Mouse (Mus musculus): Measurements from ENCODE around the gene Iqsec1.

Gene Iqsec1

DNA sequence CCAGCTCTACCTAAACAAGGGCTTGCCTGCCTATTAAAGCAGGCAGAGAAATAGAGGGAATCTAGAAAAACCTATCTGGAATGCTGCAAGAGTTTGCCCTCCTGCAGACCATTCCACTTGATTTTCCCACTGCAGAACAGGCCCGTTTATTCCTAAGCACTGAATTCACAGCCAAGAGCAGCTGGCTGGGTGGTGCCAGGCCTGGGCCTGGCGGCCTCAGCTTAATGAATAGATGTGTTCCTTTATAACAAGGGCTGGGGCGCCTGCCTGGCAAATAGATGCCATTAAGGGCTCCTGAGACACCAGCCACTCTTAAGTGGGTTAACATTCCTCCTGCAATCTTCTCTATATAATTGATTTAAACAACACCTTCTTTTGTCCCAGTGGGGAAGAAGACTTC is 265.5 kb downstream of the Iqsec1 start:
- DNase-seq (ENCODE audit: low spot score): no peak

DNA sequence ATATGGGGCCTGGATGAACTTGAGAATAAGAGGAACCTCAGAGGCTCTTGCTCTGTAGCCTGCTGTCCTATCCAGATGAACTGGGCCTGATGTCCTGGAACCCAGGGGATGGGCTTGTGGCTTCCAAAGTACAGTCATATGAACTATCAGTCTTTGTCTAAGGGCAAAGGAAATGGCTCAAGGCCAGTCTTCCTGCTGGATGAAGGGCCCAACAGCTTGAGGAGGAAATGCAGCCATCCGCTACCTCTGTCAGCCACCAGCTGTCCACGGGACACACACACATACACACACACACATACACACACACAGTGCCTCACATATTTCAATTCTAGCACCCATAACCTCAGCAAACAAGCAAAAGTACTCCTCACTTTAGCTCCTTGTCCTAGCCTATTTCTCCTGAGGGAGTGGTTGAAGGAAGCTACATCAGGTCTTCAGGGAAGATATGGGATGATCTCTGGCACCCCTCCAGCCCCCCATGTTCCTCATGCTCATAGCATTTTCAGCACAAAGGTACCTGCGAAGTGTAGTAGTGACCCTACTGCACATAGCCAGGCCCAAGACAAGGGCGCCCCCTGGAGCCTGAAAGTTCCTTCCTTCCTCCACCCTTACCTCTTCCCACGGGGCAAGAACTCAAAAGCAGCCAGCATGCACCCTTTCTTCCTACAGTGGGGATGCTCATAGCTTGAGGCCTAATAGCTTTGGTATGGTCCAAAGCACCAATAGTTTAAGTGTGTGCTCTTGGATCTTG is 267.3 kb downstream of the Iqsec1 start:
- DNase-seq (ENCODE audit: low spot score): peak; percentile 52

DNA sequence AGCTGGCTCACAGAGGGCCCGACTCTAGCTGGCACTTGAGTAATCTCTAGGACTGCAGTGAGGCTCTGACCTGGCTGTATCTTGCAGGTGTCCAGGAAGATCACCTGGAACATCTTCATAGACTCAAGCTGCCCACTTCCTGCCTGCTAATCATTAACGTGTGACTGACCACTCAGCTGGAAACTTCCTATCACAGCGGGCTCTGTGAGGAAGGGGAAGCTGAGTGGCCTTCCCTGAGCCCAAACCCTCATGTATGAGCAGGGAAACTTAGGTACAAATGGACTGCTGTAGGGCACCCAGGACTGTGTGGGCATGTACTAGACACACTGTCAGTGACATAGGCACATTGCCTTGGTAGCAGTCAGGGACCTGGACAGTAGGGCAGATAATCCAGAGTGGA is 268.3 kb downstream of the Iqsec1 start:
- DNase-seq (ENCODE audit: low spot score): no peak

DNA sequence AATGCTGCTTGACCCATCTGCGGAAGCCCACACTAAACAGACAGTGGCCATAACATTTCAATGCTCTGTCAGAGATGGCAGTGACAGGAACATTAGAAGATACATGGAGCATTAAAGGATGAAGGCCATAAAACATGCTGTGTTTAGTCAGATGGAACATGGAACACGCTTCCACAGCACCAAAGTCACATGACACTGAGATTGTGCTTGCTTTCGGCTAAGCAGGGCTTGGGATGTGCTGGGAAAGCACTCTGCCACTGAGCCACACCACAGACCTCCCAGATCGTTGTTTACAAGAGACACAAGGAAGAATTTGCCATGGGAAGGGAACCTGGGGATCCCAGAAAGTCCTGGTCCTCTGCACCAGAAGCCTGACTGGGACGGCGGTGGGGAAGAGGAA is 269.1 kb downstream of the Iqsec1 start:
- DNase-seq (ENCODE audit: low spot score): no peak

DNA sequence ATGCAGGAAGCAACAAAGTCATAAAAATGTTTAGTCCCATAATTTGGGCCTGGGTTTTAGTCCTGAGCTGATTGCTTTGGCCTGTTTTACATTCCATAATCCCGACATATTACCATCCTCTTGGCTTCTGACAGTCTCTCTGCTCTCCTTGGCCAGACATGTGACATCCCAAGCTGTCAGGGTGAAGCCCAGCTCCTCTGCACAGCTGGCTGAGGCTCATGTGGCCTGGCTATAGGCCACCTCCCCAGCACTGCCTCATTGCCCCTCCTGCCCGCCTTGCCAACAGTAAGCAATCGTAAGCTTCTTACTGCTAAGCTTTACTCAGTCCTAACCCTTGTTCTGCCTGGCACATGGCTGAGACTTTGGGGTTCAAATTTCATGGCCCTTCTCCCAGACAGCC is 270.0 kb downstream of the Iqsec1 start:
- no peak for DNase-seq (ENCODE audit: low spot score)

DNA sequence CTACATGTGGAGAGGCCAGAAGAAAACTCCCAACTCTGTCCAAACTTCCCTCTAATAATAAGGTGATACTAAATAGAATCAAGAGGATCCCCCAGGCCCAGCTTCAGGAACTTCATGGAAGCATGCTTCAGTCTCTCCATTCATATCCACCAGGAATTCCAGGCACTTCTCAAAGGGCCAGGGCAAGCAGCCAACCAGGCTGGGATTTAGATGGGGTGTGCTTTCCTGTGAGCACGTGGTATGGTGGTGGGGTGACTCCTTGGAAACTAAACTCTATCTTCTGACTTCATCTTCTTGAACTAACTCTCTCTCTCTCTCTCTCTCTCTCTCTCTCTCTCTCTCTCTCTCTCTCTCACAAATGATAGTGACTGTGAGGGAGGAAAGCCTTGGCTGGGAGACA is 270.8 kb downstream of the Iqsec1 start:
- DNase-seq (ENCODE audit: low spot score): peak; percentile 60

DNA sequence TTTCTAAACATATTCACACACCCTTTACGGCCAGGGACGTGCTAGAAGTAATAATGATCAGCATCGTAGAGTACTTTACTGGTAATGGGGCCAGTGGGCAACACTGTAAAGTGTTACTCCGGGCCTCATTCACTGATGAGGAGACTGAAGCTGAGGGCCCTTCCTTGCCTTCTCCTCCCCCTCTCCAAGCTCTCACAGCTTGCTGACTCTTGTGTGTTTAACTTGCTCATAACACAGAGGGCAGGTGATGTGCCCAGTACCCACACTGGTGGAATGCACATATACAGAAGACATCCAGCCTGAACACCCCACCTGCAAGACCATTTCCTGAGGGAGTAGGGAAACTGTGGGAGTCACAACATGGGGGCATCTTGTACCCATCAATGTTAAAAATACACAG is 271.6 kb downstream of the Iqsec1 start:
- no peak for DNase-seq (ENCODE audit: low spot score)

DNA sequence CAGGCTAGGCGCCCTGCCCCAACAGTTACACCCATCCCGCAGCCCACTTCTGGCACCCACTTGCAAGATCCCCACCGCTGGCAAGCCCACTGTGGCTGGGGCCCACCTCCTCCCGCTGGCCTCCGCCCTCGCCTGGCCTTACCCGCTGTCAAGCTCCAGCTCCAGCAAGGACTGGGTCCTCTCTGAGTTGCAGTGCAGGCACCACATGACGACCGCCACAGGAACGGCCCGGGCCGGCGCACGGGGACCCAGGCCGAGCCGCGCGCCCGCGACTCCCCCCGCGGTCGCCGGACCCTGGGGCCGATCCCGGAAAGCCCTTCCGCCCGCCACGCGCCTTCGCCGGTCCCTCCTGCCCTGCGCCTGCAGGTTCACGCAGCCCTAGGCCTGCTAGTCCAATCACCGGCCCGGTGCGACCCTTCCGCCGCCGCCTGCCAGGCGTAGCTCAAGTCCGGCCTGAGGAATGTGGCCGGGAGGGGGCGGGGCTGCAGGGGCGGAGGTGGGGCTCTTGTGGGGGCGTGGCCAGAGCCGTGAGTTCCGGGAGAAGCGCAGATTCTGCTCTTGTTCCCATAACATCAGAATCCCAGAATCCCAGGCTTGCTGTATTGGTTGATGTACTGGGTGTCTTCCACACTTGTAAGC is 272.3 kb downstream of the Iqsec1 start:
- peak; percentile 89 for DNase-seq (ENCODE audit: low spot score)

DNA sequence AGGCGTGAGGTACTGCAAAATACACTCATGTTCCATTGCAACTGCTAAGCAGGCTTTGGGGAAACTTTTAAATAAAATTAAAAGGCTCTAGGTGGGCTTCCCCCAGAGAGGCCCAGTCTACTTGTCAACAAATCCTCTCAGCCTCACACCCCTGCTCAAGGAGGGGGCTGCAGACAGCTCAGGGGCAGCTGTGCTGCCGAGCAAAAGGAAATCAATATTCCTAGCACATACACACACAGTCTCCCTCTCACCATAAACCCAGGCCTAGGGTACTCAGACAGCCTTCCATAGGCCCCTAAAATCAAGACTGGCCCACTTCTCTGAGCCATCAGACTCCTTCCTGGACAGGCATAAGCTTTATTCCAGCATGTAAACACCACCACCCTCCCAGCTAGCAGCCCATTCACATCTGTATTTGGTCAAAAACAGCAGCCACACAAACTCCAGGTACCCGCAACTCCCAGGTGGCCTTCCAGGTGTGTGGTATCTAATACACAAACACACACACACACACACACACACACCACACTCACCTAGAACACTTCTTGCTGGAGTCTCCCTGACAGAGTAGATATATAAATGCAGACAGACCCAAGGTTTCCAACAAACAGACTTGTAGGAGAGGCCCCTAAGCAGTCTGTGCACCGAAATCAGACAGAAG is 273.1 kb downstream of the Iqsec1 start:
- no peak for DNase-seq (ENCODE audit: low spot score)

DNA sequence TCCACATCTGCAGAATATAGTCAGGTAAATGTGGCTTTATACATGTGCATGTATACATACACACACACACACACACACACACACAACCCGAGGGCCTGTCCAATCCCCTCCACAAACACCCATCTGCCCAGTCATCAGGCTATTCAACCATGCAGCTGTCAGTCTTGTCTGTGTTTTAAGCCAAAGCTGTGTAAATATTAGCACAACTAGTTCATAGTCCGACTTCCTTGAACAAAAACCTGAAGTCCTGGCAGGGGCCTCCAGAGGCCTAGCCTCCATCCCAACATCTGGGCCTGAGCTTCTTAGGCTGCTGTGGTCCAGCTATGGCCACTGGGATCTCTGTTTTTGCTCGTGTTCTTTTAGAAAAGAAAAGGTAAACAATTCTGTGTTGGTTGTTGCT is 274.8 kb downstream of the Iqsec1 start:
- no peak for DNase-seq (ENCODE audit: low spot score)

DNA sequence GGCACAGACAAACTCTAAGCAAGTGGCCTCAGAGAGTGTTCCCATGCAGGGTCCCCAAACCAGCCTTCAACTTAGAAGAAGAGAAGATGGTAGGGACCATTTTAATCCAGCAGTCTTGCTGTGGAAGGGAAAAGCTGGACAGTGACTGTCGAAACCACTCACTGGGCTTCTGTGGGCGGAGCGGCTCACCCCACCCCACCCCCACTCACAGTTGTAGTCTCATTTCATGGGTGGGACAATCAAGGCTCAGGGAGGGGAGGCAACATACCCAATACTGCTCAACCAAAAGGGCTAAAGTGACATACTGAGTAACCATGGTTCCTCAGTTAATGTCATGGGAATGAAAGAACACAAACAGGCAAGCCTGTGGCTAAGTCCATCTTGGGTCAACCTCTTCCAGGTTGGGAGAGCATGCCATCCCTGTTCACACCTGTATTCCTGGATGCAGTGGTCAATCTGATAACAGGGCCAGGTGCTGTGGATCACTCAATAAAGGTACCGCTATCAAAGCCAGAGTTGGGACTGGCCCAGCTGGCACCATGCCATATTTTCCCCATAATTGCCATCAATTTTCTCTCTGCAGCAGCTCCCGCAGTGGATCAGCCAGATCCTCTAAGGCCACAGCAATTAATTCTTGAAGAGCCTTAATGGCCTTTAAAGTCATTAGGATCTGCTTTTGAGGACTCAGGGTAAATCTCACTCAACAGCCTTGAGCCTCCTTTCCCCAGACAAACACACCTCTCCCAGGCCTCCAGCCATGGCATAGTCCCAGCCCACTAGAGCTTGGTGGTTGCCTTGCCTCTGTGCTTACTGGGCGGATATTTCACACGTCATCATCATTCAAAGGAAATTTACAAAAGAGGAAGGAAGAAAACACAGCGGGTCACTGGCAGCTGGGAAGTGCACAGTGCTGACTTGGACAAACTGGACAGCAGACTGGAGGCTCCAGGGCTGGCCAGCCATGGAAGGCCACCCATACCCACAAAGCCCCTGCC is 275.7 kb downstream of the Iqsec1 start:
- no peak for DNase-seq (ENCODE audit: low spot score)

DNA sequence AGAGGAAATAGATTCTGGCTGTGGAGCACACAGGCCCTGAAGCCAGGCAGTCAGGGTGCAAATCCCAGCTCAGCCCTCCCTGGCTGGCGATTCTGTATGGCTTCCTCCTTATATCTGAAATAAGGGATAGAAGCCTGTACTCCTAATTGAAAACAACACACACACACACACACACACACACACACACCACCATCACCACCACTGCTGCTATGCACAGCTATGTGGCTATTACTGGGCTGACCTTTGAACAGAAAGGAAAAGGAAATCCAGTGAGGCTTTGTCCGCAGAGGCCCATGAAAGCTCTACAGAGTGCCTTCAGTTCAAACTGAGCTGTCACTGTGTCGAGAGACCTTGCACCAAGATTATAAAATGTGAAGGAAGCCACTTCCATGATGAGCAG is 276.4 kb downstream of the Iqsec1 start:
- no peak for DNase-seq (ENCODE audit: low spot score)

DNA sequence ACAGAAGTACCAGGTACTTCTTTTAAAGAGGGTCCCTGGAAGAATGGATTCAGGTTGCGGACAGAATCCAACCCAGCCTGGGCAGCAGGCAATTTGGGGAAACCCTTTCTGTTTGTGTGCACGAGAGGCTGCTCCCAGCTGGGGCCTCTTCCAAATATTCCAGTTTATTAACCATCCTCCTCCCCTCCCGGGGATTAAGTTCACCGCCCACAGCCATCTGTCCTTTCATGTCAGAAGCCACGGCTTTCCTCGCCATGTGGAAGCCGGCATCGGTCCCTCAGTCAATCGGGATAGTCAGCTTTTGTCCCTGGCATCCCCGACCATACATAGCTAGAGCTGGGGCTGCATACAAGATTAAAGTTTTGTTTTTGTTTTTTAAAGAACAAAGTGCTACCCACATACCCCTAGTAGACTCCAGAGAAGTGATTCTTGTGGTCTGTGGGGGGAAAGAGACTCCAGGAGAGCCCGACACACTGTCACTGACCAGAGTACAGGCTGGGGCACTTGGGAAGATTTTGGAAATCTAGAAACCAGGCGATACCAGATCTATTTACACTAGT is 276.9 kb downstream of the Iqsec1 start:
- DNase-seq (ENCODE audit: low spot score): no peak

DNA sequence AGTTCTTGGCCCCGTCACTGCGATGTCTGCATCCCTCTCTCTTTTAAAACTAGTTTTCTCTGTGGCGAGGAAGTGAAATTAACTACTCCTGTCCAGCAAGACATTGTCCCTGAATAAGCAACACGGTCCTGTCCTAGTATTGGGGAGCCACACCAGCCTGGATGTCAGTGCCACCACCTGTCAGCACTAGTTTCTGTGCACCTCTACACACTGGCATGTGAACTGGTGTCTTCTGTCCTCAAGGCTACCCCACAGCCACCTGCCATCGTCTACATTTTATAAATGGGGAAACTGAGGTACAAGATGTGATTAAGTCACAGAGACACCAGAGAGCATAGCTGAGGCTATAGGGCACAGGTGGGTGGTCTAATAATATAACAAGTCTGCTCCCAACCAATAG is 277.7 kb downstream of the Iqsec1 start:
- DNase-seq (ENCODE audit: low spot score): no peak

DNA sequence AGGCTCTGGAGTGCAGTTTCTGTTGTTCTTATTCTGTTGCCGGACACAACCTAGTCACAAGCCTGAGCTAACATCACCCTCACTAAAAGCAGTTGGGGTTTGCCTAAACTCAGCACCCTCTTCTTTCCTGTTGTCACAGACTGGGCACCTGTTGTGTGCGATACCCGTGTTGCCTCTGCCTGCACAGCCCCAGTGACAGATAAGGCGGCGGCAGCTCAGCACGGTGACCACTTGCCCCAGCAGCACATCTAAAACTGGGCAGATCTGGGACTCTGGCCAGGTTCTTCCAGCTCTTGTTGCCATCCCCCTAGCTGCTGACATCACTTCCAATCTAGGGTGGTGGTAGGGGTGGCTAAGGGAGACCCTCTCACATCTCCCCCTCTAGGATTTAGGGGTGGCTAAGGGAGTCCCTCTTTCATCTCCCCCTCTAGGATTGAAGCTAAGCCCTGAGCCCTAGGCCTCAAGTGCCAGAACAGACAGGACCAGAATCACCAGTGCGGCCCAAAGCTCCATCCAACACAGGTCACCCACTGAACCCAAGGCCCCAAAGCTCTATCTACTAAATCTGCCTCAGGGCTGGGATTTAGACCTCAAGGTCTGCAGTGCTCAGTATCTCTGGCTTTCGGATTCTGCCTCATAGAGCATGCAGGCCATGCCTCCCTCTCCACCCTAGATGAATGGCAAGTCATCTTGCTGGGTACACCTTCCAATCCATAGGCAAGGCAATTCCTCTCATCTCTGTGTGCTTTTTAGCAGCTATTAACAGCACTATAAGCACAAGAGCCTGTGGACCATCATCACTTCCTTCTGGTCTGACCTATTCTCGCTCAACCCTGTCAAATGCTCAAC is 278.3 kb downstream of the Iqsec1 start:
- DNase-seq (ENCODE audit: low spot score): no peak

DNA sequence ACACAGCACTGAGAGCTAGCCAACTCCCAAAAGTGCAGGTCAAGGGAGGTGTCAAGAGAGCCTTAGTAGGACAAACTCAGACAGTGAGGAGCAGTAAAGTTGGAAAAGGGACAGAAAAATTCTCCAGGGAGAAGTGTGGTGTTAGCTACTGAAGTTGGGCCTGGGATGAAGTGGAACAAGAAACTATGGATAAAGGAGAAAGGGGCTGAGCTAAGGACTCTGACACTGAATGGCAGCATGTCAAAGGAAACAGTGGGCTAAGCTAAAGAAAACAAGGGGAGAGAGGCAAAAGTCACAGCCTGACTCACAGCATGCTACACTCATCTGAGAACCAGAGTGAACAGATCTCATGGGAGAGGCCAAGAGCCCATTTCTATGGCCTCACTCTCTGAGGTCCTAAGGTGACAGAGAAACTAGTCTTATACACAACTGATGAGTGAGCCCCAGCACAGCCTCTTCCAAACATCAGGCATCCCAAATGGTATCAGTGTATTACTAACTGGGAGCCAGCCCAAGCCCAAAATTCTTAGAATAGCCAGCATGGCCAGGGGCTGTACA is 280.3 kb downstream of the Iqsec1 start:
- no peak for DNase-seq (ENCODE audit: low spot score)

DNA sequence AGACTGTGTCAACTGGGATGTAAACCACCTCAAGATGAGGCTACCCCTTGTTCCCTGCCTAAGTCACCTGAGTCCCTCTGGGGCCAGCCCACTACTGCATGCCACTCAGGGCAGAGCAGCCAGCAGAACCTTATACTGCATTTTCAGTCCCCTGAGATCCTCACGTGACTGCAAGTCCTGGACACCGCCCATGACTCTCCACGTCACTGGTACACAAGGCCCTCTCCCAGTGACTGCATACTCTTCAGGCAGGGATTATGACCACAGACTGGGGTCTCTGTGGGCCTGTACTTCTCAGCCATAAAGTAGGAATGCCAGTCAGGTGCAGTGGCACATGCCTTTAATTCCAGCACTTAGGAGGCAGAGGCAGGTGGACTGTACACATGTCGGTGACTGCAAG is 281.3 kb downstream of the Iqsec1 start:
- DNase-seq (ENCODE audit: low spot score): peak; percentile 29

DNA sequence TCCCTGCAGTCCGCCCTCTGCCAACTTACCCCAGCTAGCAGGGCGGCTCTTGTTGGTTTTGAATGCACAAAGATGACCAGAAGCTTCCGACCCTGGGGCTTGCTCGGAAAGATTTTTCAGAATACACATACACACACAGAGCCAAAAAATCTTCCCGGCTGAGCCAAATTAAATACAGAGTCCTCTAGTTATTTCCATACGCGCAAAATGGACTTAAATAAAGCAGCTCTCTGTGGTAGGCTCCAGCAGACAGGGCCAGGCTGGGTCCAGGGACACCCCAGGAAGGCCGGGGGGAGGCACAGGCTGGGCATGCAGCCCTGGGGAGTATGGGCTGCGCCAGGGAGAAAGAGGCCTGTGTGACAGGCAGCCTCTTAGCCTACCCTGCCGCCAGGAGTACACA is 282.0 kb downstream of the Iqsec1 start:
- no peak for DNase-seq (ENCODE audit: low spot score)

DNA sequence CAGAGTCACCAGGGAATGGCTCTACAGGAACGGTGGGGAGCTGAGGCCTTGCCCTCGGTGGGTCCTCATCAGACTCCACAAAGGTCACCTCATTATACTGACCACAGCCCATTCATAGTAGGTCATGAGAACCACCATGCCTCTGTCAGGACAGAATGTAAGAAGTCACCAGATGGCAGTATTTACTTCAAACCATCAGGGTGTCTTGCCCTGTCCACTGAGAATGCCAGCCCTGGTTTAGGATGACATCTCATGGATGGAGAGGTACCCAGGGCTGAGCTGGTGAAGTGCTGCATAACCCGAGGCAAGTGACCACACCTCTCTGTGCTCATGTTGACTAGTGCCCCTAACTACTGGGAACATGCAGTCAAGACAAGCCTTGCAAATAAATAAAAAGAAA is 282.7 kb downstream of the Iqsec1 start:
- no peak for DNase-seq (ENCODE audit: low spot score)

DNA sequence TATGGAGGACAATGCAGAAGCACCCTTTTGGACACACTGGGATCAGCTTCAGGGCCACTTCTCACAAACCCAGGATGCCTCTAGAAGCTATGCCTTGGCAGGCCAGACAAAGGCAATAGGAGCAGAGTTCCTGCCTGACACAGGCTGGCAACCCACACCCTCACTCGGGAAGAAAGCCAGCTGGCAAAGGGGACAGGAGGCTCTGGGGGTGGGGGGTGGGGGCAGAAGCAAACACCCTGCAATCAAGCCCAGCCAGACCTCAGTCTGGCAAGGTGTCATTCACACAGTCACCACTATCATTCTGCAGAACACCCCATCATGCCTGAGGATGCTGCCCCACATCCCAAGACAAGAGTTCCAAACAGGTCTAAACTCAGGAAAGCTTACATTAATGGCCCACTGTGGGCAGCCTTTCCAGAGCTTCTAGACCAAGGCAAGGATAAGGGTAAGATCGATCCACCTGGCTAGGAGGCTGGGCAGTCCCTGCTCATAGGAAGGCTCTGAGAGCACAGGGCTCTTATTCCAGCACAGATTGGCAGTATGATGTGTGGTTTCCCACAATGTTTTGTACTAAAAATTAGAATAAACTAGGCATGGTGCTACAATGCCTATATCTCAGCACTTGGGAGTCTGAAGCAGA is 283.7 kb downstream of the Iqsec1 start:
- DNase-seq (ENCODE audit: low spot score): peak; percentile 32
